Comparison of ENCODE assay signal across 8 mouse cellular contexts in genomic region chrX:160993749-160994539, GRCm38 (mm10). TPM values are rescaled to one million over a fixed set of nuclear protein-coding genes. Genes with fewer than 3 reads are reported as not detected.
DNase-seq lines count a peak whose midpoint lies in the region; ATAC-seq and TF ChIP-seq lines count a peak whose summit lies in the region.

No protein-coding gene starts in this region.

- no peaks in the 10 kb centered on the region for H3K36me3 ChIP-seq in embryonic facial prominence, embryonic 14.5 days (ENCODE audit: control insufficient read depth, insufficient read depth, low read length)
- no peaks in the 10 kb centered on the region for H3K36me3 ChIP-seq in intestine, embryonic 15.5 days
- no peaks in the 10 kb centered on the region for H3K36me3 ChIP-seq in liver, embryonic 15.5 days (replicated peaks)
- H3K36me3 ChIP-seq in small intestine, adult 2 months (ENCODE audit: control insufficient read depth, insufficient read depth, low read length): no peaks in the 10 kb centered on the region

- ATAC-seq in embryonic facial prominence, embryonic 14.5 days (ENCODE audit: low read depth): peak; percentile 58; the same call in 1 of the 2 replicates
- ATAC-seq in intestine, embryonic 15.5 days: peak; percentile 77
- peak; percentile 40 for ATAC-seq in liver, embryonic 15.5 days (ENCODE audit: insufficient read depth)

- peak overlapping the region; percentile 57 for H3K4me3 ChIP-seq in embryonic facial prominence, embryonic 14.5 days (ENCODE audit: low read depth, low read length)
- H3K4me3 ChIP-seq in intestine, embryonic 15.5 days (replicated peaks): peak overlapping the region; percentile 53
- peak overlapping the region; percentile 65 for H3K4me3 ChIP-seq in liver, embryonic 15.5 days (replicated peaks)
- H3K4me3 ChIP-seq in small intestine, adult 2 months (ENCODE audit: low read depth, low read length): peak overlapping the region; percentile 99

- peak overlapping the region; percentile 61 for H3K4me2 ChIP-seq in embryonic facial prominence, embryonic 14.5 days (ENCODE audit: low read depth, low read length)
- peak overlapping the region; percentile 64 for H3K4me2 ChIP-seq in intestine, embryonic 15.5 days (replicated peaks)
- peak overlapping the region; percentile 82 for H3K4me2 ChIP-seq in liver, embryonic 15.5 days

- no peaks in the 10 kb centered on the region for H3K9me3 ChIP-seq in embryonic facial prominence, embryonic 14.5 days (ENCODE audit: control insufficient read depth, low read length)
- no peaks in the 10 kb centered on the region for H3K9me3 ChIP-seq in intestine, embryonic 15.5 days
- no peaks in the 10 kb centered on the region for H3K9me3 ChIP-seq in liver, embryonic 15.5 days (replicated peaks)

- peak overlapping the region; percentile 72 for H3K9ac ChIP-seq in embryonic facial prominence, embryonic 14.5 days (ENCODE audit: low read depth, low read length)
- H3K9ac ChIP-seq in intestine, embryonic 15.5 days: peak overlapping the region; percentile 56
- H3K9ac ChIP-seq in liver, embryonic 15.5 days: peak overlapping the region; percentile 45

- no peak for TF ChIP-seq CTCF in small intestine, adult 2 months (IDR thresholded peaks at IDR 0.05; ENCODE audit: extremely low read depth, insufficient read length, insufficient replicate concordance, low read depth, low read length)

- TF ChIP-seq POLR2A in small intestine, adult 2 months (IDR thresholded peaks at IDR 0.05; ENCODE audit: low read depth, low read length): no peak

- 20% methylated on average over 11 of the region's 39 CpGs for WGBS in embryonic facial prominence, embryonic 14.5 days
- WGBS in intestine, embryonic 15.5 days: 20% methylated on average over 35 of the region's 39 CpGs
- 15% methylated on average over 39 of the region's 39 CpGs for WGBS in liver, embryonic 15.5 days (ENCODE audit: insufficient replicate concordance)
- 13% methylated on average over 39 of the region's 39 CpGs for WGBS in small intestine, adult 2 months

- H3K27ac ChIP-seq in embryonic facial prominence, embryonic 14.5 days (replicated peaks; ENCODE audit: low read depth, low read length): peak overlapping the region; percentile 61
- peak overlapping the region; percentile 58; the same call in 1 of the 2 replicates for H3K27ac ChIP-seq in intestine, embryonic 15.5 days
- no peak overlapping the region for H3K27ac ChIP-seq in liver, embryonic 15.5 days (replicated peaks)
- no peak overlapping the region for H3K27ac ChIP-seq in small intestine, adult 2 months (ENCODE audit: insufficient read depth, low read depth, low read length)

- DNase-seq in layer of hippocampus, postnatal 14 days (ENCODE audit: low spot score in 2 of 2): peak; percentile 2 to 8
- DNase-seq in layer of hippocampus, adult 9-10 months (ENCODE audit: low spot score): no peak
- DNase-seq in Muller cell, postnatal 12 days (ENCODE audit: inconsistent ontology term): peak; percentile 14
- DNase-seq in embryonic facial prominence, embryonic 14.5 days (ENCODE audit: low spot score): no peak
- no peak for DNase-seq in adrenal gland, adult 8-10 months

- peaks cover 15% of the 10 kb centered on the region; the same call in 1 of the 2 replicates for H3K27me3 ChIP-seq in embryonic facial prominence, embryonic 14.5 days (replicated peaks; ENCODE audit: control insufficient read depth, insufficient read depth, low read length)
- H3K27me3 ChIP-seq in intestine, embryonic 15.5 days (replicated peaks): no peaks in the 10 kb centered on the region
- peaks cover 12% of the 10 kb centered on the region; the same call in 1 of the 2 replicates for H3K27me3 ChIP-seq in liver, embryonic 15.5 days
- H3K27me3 ChIP-seq in small intestine, adult 2 months (ENCODE audit: control insufficient read depth, insufficient read depth, low read length): no peaks in the 10 kb centered on the region

- no peaks in the 10 kb centered on the region for H3K4me1 ChIP-seq in embryonic facial prominence, embryonic 14.5 days (ENCODE audit: control insufficient read depth, insufficient read depth, low read length)
- no peaks in the 10 kb centered on the region for H3K4me1 ChIP-seq in intestine, embryonic 15.5 days (replicated peaks)
- no peaks in the 10 kb centered on the region for H3K4me1 ChIP-seq in liver, embryonic 15.5 days (replicated peaks)
- H3K4me1 ChIP-seq in small intestine, adult 2 months (ENCODE audit: control insufficient read depth, insufficient read depth, insufficient read length, low read length): no peaks in the 10 kb centered on the region; the same call in 1 of the 2 replicates

RNA-seq across cellular contexts. Expression of gene Cdkl5, which starts 0.6 kb away (rescaled TPM):
- 100 to 1,000 TPM; 105 to 111 TPM for total RNA-seq in layer of hippocampus, postnatal 14 days (2021)
- polyA plus RNA-seq in embryonic facial prominence, embryonic 14.5 days (2014; fragmentation: Nextera tagmentation; extraction: Ambion mirVana): 3.0 and 3.7 TPM in 2 replicates
- polyA plus RNA-seq in intestine, embryonic 15.5 days (2015; fragmentation: Nextera tagmentation; extraction: Ambion mirVana): 1.7 and 2.0 TPM in 2 replicates
- 0.16 and 0.36 TPM in 2 replicates for polyA plus RNA-seq in liver, embryonic 15.5 days (2015; fragmentation: Nextera tagmentation; extraction: Ambion mirVana)
- 0.18 and 0.20 TPM in 2 replicates for polyA plus RNA-seq in small intestine, adult 2 months (2012; rRNA removed)
- total RNA-seq in adrenal gland, adult 8-10 months (2022): 10 to 100 TPM; 18.9 to 23.7 (median 21.3) TPM

Comparison
In these comparisons a context has a peak if more than half of its experiments do, and no peak if none do; other contexts are left out.
1. DNase-seq: peak in layer of hippocampus, postnatal 14 days (2 of 2) and Muller cell, postnatal 12 days (single experiment); none in layer of hippocampus, adult 9-10 months (single experiment), embryonic facial prominence, embryonic 14.5 days (single experiment) and adrenal gland, adult 8-10 months (single experiment).
2. H3K27ac ChIP-seq: peak in embryonic facial prominence, embryonic 14.5 days (single experiment) and intestine, embryonic 15.5 days (single experiment); none in liver, embryonic 15.5 days (single experiment) and small intestine, adult 2 months (single experiment).
3. Peak in every context shown above with its lines, with median percentiles within 50 percentile points of each other: ATAC-seq, H3K4me2 ChIP-seq, H3K4me3 ChIP-seq and H3K9ac ChIP-seq.